8 mouse cellular contexts compared by ENCODE assay signal in genomic region chr5:92128570-92128969, GRCm38 (mm10). TPM values are rescaled to one million over a fixed set of nuclear protein-coding genes. Genes with fewer than 3 reads are reported as not detected.
DNase-seq lines count a peak whose midpoint lies in the region; ATAC-seq and TF ChIP-seq lines count a peak whose summit lies in the region.

No protein-coding gene starts in this region.

- no peaks in the 10 kb centered on the region for H3K27me3 ChIP-seq in heart, embryonic 12.5 days (replicated peaks)
- no peaks in the 10 kb centered on the region for H3K27me3 ChIP-seq in heart, adult 2 months (ENCODE audit: control insufficient read depth, insufficient read depth, low read length)
- H3K27me3 ChIP-seq in heart, postnatal 0 days (ENCODE audit: control insufficient read depth, insufficient read depth, low read length): no peaks in the 10 kb centered on the region
- H3K27me3 ChIP-seq in liver, embryonic 11.5 days (replicated peaks; ENCODE audit: control insufficient read depth, insufficient read depth, low read length): no peaks in the 10 kb centered on the region

- peaks cover 14% of the 10 kb centered on the region; the same call in 1 of the 2 replicates for H3K36me3 ChIP-seq in heart, embryonic 12.5 days
- H3K36me3 ChIP-seq in heart, adult 2 months (ENCODE audit: control insufficient read depth, insufficient read depth, low read length): no peaks in the 10 kb centered on the region
- H3K36me3 ChIP-seq in heart, postnatal 0 days (replicated peaks; ENCODE audit: control insufficient read depth, insufficient read depth, low read length): no peaks in the 10 kb centered on the region
- no peaks in the 10 kb centered on the region for H3K36me3 ChIP-seq in liver, embryonic 11.5 days (ENCODE audit: control insufficient read depth, insufficient read depth, low read length)

- no peak for DNase-seq in heart, adult 2 months
- peak; percentile 96 for DNase-seq in c-Kit-negative CD71-positive TER-119-positive erythroid progenitor cells, embryonic 14.5 days (ENCODE audit: low read depth, low spot score)
- DNase-seq in heart, postnatal 0 days (ENCODE audit: low spot score): peak; percentile 46
- peak; percentile 72 for DNase-seq in liver, embryonic 11.5 days (ENCODE audit: low spot score)
- DNase-seq in neural tube, embryonic 10.5 days (ENCODE audit: extremely low spot score, low spot score): peak; percentile 19
- DNase-seq in frontal cortex, postnatal 10 days (ENCODE audit: low spot score in 2 of 2): no peak

- no peak overlapping the region for H3K9ac ChIP-seq in heart, embryonic 12.5 days
- no peak overlapping the region for H3K9ac ChIP-seq in heart, adult 2 months (ENCODE audit: low read depth, low read length)
- H3K9ac ChIP-seq in heart, postnatal 0 days (replicated peaks; ENCODE audit: low read depth, low read length): no peak overlapping the region
- H3K9ac ChIP-seq in liver, embryonic 11.5 days (ENCODE audit: low read depth, low read length): peak overlapping the region; percentile 68

- H3K4me1 ChIP-seq in heart, embryonic 12.5 days (replicated peaks): peaks cover 29% of the 10 kb centered on the region
- peaks cover 2% of the 10 kb centered on the region; the same call in 1 of the 2 replicates for H3K4me1 ChIP-seq in heart, adult 2 months (ENCODE audit: control insufficient read depth, insufficient read depth, low read length)
- H3K4me1 ChIP-seq in heart, postnatal 0 days (ENCODE audit: control insufficient read depth, insufficient read depth): no peaks in the 10 kb centered on the region
- H3K4me1 ChIP-seq in liver, embryonic 11.5 days (replicated peaks; ENCODE audit: control insufficient read depth, insufficient read depth, low read length): peaks cover 21% of the 10 kb centered on the region

- no peaks in the 10 kb centered on the region for H3K79me2 ChIP-seq in heart, adult 2 months (replicated peaks; ENCODE audit: control insufficient read depth, insufficient read depth, low read length)

- peak; percentile 94 for ATAC-seq in heart, embryonic 12.5 days (ENCODE audit: insufficient number of reproducible peaks, low FRiP score)
- peak; percentile 74 for ATAC-seq in heart, postnatal 0 days (ENCODE audit: insufficient read depth, low read depth)
- ATAC-seq in liver, embryonic 11.5 days (replicated peaks; ENCODE audit: low FRiP score): peak; percentile 91
- ATAC-seq in cerebellum, adult (ENCODE audit: insufficient number of reproducible peaks, low FRiP score, low TSS enrichment): no peak

- no peaks in the 10 kb centered on the region for H3K9me3 ChIP-seq in heart, embryonic 12.5 days (replicated peaks)
- H3K9me3 ChIP-seq in heart, postnatal 0 days (replicated peaks; ENCODE audit: control insufficient read depth, low read length): no peaks in the 10 kb centered on the region
- H3K9me3 ChIP-seq in liver, embryonic 11.5 days (ENCODE audit: control insufficient read depth, low read length): no peaks in the 10 kb centered on the region

- H3K4me3 ChIP-seq in heart, embryonic 12.5 days: peak overlapping the region; percentile 14; the same call in 1 of the 2 replicates
- H3K4me3 ChIP-seq in heart, adult 2 months: no peak overlapping the region
- H3K4me3 ChIP-seq in heart, postnatal 0 days (ENCODE audit: low read depth, low read length): no peak overlapping the region
- H3K4me3 ChIP-seq in liver, embryonic 11.5 days (ENCODE audit: low read depth, low read length): peak overlapping the region; percentile 46

- peak overlapping the region; percentile 45 for H3K4me2 ChIP-seq in heart, embryonic 12.5 days
- H3K4me2 ChIP-seq in heart, postnatal 0 days (ENCODE audit: low read depth, low read length): peak overlapping the region; percentile 5; the same call in 1 of the 2 replicates
- peak overlapping the region; percentile 71 for H3K4me2 ChIP-seq in liver, embryonic 11.5 days

- 6% methylated on average over 8 of the region's 8 CpGs for WGBS in heart, embryonic 12.5 days
- WGBS in heart, adult 2 months: 27% methylated on average over 8 of the region's 8 CpGs
- 19% methylated on average over 8 of the region's 8 CpGs for WGBS in heart, postnatal 0 days
- 10% methylated on average over 8 of the region's 8 CpGs for WGBS in liver, embryonic 11.5 days

- peak overlapping the region; percentile 48 for H3K27ac ChIP-seq in heart, embryonic 12.5 days (ENCODE audit: poor library complexity, severe bottlenecking)
- no peak overlapping the region for H3K27ac ChIP-seq in heart, adult 2 months
- no peak overlapping the region for H3K27ac ChIP-seq in heart, postnatal 0 days (ENCODE audit: low read depth)
- peak overlapping the region; percentile 94 for H3K27ac ChIP-seq in liver, embryonic 11.5 days (ENCODE audit: low read depth, low read length)

- no peak for TF ChIP-seq CTCF in heart, adult 2 months (IDR thresholded peaks at IDR 0.05)
- no peak for TF ChIP-seq CTCF in heart, postnatal 0 days (IDR thresholded peaks at IDR 0.05; ENCODE audit: low read depth)

- intact Hi-C loops in heart, adult 2 months (cut with DNase I): no loop called here

- no peak for TF ChIP-seq EP300 in heart, adult 2 months (IDR thresholded peaks at IDR 0.05; ENCODE audit: insufficient read depth, low read depth, low read length)
- TF ChIP-seq EP300 in heart, postnatal 0 days (IDR thresholded peaks at IDR 0.05; ENCODE audit: low read depth): no peak

- no peak for TF ChIP-seq POLR2A in heart, adult 2 months (IDR thresholded peaks at IDR 0.05; ENCODE audit: insufficient read depth, low read depth, low read length)

RNA-seq across cellular contexts. Expression of gene Uso1, which starts 9.2 kb away (rescaled TPM):
- 39.9 and 41.9 TPM in 2 replicates for polyA plus RNA-seq in heart, embryonic 12.5 days (2016; fragmentation: Nextera tagmentation; extraction: Ambion mirVana)
- 10 to 100 TPM; 39.0 to 45.4 TPM for total RNA-seq in heart, adult 2 months (2021)
- polyA plus RNA-seq in heart, adult 2 months (2012; rRNA removed): 12.3 and 23.8 TPM in 2 replicates
- total RNA-seq in heart, postnatal 0 days (2014; rRNA removed; ENCODE audit: low replicate concordance): 10.8 and 12.1 TPM in 2 replicates
- polyA plus RNA-seq in heart, postnatal 0 days (2015; fragmentation: Nextera tagmentation; extraction: Ambion mirVana): 24.9 and 25.5 TPM in 2 replicates
- 24.1 and 26.9 TPM in 2 replicates for polyA plus RNA-seq in liver, embryonic 11.5 days (2014; fragmentation: Nextera tagmentation; extraction: Ambion mirVana)

RNA-seq across cellular contexts. Expression of gene G3bp2, which starts 45.1 kb away (rescaled TPM):
- polyA plus RNA-seq in heart, embryonic 12.5 days (2016; fragmentation: Nextera tagmentation; extraction: Ambion mirVana): 186 and 193 TPM in 2 replicates
- total RNA-seq in heart, adult 2 months (2021): 10 to 100 TPM; 57.0 to 61.2 TPM
- polyA plus RNA-seq in heart, adult 2 months (2012; rRNA removed): 14.6 and 27.5 TPM in 2 replicates
- total RNA-seq in heart, postnatal 0 days (2014; rRNA removed; ENCODE audit: low replicate concordance): 32.1 and 46.9 TPM in 2 replicates
- polyA plus RNA-seq in heart, postnatal 0 days (2015; fragmentation: Nextera tagmentation; extraction: Ambion mirVana): 111 and 119 TPM in 2 replicates
- polyA plus RNA-seq in liver, embryonic 11.5 days (2014; fragmentation: Nextera tagmentation; extraction: Ambion mirVana): 127 and 143 TPM in 2 replicates

Comparison
In these comparisons a context has a peak if more than half of its experiments do, and no peak if none do; other contexts are left out.
1. H3K27ac ChIP-seq: peak in heart, embryonic 12.5 days (single experiment) and liver, embryonic 11.5 days (single experiment); none in heart, adult 2 months (single experiment) and heart, postnatal 0 days (single experiment).
2. H3K4me3 ChIP-seq: peak in heart, embryonic 12.5 days (single experiment) and liver, embryonic 11.5 days (single experiment); none in heart, adult 2 months (single experiment) and heart, postnatal 0 days (single experiment).
3. DNase-seq: peak in c-Kit-negative CD71-positive TER-119-positive erythroid progenitor cells, embryonic 14.5 days (single experiment), heart, postnatal 0 days (single experiment), liver, embryonic 11.5 days (single experiment) and neural tube, embryonic 10.5 days (single experiment); none in heart, adult 2 months (0 of 2) and frontal cortex, postnatal 10 days (0 of 2).
4. H3K4me2 ChIP-seq: peak in every context shown above with its lines; median percentile 71 in liver, embryonic 11.5 days; 45 in heart, embryonic 12.5 days; 5 in heart, postnatal 0 days.